Mouse (Mus musculus) gastrocnemius, adult 2 months (tissue): Measurements from ENCODE around the gene Plcg1. TPM values are rescaled to one million over a fixed set of nuclear protein-coding genes. Genes with fewer than 3 reads are reported as not detected.

ENCODE experiments used
- DNase-seq: peaks from one replicate; pipeline ENCODE4 v3.0.0; 2022
- H3K27ac ChIP-seq: fragments of 200-600 bp; 2 replicates; pipeline ENCODE4 v1.8.1; 2022; ENCODE audit warnings: mild to moderate bottlenecking
- H3K4me3 ChIP-seq: fragments of 200-600 bp; 2 replicates; pipeline ENCODE4 v1.8.1; 2022; ENCODE audit warnings: mild to moderate bottlenecking, moderate library complexity
- CTCF ChIP-seq: fragments of 200-600 bp; IDR thresholded peaks from 2 replicates; pipeline ENCODE4 v1.8.1; 2022; ENCODE audit warnings: antibody characterized with exemption, mild to moderate bottlenecking, moderate library complexity
- intact Hi-C: fragments of 180-260 bp; cut with DNase I; formaldehyde crosslinking; loops from one replicate; pipeline ENCODE4 v1.15.1; 2025
- total RNA-seq, 2 experiments: library from RNA; stranded (reverse); gene quantifications; 2 replicates each; pipeline ENCODE4 v1.2.3; 2021

The Plcg1 gene
- total RNA-seq, 2 experiments from 2014 or later = 24.9 to 25.3 TPM

DNA sequence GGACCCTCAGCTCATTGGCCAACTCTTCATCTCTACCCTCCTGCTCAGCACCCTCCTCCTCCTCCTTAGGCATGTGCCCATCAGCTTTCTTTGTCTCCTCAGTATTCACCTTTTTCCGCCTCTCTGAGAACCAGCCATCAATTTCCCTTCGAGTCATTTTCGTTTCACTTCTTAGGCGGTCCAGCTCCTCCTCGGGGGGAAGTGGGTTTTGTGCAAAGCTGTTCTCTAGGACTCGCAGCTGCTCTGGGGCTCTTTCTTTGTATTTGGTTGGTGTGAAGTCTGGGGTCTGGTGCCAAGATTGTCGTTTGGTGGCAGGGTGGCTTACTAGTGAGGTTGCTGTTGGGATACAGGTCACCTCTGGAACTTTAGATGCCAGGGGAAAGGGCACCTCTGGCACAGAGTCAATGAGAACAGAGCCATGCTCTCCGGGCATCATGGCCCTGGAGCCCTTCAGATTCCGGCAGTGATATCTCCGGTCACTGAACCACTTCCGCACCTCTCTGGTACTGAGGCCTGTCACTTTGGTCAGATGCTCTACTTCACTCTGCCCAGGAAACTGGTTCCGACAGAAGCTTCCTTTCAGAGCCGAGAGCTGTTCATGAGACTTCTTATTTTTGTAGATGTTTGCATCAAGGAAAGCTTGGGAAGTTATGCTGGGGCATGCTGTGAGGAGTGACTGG is 49.2 kb downstream of the Plcg1 start:
- no peak for DNase-seq
- no peak overlapping the region for H3K27ac ChIP-seq
- no peak overlapping the region for H3K4me3 ChIP-seq
- intact Hi-C loops = no loop called here
- no peak for TF ChIP-seq CTCF

DNA sequence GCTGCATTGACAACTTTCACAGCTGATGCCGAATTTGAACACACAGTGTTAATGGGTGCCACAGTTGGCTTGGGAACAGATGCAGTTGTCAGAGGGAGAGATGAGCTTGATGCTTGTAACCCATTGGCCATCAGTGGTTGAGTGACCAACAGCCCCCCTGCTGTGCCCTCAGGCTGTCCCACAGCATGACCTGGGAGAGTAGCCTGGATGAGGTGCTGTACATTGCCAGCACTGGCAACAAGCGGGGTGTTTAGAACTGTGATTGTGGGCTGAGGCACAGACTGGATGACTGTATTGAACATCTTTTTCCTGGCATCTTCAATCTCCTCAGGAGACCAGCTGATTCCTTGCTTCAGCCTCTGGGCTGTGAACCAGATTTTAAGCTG is 49.7 kb downstream of the Plcg1 start:
- intact Hi-C loops = no loop called here
- no peak for TF ChIP-seq CTCF
- H3K4me3 ChIP-seq = no peak overlapping the region

DNA sequence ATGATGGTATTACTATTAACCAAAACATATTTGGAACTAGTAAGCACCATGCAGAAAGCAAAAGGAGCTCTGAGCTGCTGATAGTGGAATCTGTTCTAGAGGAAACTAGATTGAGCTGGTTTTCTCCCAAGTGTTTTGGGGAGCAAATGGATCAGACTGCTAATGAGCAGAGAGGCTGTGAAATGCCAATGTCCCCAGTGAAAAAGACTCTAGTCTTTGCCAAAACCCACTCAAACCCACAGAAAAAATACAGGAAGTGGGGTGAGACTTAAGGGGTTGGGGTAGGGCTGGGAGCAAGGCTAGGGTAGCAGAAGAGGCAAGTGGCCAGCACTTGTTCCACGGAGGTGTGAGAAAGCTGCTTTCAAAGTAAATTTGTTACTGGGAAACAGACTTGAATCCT is 55.2 kb downstream of the Plcg1 start:
- Histone ChIP-seq H3K4me3 (no peak overlapping the region), H3K27ac (peak overlapping the region; percentile 60)
- intact Hi-C loops = no loop called here
- TF ChIP-seq CTCF = no peak
- DNase-seq = no peak

More for the DNA sequence above, 49.7 kb downstream of the Plcg1 start:
- H3K27ac ChIP-seq = no peak overlapping the region
- no peak for DNase-seq

DNA sequence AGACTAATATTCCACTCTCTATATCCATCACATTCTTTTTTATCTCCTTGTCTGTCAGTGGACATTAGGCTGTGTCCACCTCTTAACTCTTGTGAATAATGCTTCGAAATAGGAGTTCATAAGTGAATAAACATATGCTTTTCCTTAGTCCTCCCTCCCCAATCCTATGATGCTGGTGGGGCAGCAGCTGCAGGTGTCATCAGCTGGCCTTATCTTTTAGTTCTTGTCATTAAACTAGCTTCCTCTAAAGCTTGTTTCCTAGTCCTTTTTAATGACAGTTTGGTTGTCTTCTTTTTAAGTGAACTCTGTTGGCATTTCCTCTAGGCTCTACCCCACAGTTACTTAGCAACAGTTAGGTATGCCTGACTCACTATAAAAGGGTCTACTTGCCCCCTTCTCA is 57.9 kb downstream of the Plcg1 start:
- TF ChIP-seq CTCF = no peak
- no peak for DNase-seq
- H3K4me3 ChIP-seq = no peak overlapping the region
- intact Hi-C loops = no loop called here
- H3K27ac ChIP-seq = peak overlapping the region; percentile 62

DNA sequence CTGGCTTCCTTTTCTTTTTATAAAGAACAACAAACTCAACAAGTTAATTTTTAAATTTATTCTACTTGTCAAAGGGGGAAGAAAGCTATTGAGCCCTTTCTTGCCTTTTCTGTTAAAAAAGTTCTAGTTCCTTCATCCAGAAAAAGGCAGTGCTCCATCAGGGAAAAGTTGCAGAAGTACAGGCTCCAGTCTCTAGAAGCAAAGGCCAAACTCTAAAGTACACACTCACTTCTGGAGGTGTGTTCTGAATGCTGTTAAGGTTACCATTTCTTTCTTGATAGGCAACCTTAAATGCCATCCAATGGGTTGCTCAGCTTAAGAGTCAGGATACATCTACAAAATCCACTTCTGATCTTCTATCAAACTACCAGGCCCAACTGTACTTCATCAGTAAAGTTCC is 58.6 kb downstream of the Plcg1 start:
- TF ChIP-seq CTCF = no peak
- intact Hi-C loops = loop anchor here (5.0 kb wide), 1 partner anchor 57 kb away; the partner anchor contains the start of gene Plcg1
- H3K27ac ChIP-seq = peak overlapping the region; percentile 62
- no peak for DNase-seq
- H3K4me3 ChIP-seq = no peak overlapping the region

DNA sequence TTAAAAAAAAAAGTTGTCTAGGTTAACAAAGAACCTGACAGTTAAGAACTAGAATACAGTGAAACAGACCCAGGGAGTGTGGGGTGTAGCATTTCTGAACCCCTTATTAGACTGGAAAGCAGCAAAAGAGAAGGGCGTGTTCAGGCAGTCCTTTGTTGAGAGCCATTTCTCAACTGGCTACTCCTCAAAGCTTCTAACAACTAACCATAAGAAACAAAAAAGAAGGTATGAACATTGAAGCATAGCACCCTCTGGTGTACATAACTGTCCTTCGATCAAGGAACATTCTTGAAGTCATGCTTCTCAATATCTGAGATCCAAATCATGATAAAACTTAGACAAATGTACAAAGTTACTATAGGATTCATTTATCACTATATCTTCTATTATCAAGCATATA is 62.0 kb downstream of the Plcg1 start:
- DNase-seq = no peak
- H3K27ac ChIP-seq = peak overlapping the region; percentile 38
- H3K4me3 ChIP-seq = no peak overlapping the region
- peak; percentile 56 for TF ChIP-seq CTCF
- intact Hi-C loops = loop anchor here (5.0 kb wide), 1 partner anchor 61 kb away; the partner anchor contains the start of gene Plcg1

DNA sequence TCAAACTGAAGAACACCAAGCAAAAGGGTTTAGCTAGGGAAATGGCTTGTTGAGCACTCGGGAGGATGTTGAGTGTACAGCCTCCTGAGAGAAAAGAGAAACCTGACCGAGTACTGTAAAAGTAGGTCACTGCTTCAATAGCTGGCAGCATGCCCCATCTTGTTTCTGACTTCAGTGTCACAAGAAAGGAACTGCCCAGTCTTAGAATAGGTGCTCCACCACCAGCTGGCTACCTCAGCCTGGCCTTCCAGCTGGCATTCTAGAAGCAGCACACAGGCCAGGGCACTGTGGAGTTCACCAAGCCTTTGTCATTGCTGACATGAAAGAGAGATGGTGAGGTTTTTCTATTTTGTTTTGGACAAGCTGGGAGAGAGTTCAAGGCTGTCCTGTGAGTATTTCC is 65.9 kb downstream of the Plcg1 start:
- intact Hi-C loops = no loop called here
- peak; percentile 83 for DNase-seq
- Histone ChIP-seq H3K27ac (peak overlapping the region; percentile 84), H3K4me3 (peak overlapping the region; percentile 7)
- TF ChIP-seq CTCF = no peak

DNA sequence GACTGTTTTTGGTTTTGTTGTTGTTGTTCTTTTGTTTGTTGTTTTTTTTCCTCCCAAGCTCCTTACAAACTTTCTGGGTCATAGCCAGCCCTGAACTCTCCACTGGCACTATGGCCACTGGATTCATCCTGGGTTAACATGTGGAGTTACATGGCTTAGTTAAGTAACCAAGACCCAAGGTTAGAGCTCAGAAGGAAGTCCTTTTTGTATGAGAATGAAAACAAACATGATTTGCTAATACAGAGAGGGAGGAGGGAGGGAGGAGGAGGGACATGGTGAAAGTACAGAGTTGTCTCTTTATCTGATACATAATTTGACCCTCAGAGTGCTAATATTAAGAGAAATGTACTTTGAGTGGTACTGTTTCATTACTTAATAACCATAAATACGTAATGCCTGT is 67.1 kb downstream of the Plcg1 start:
- intact Hi-C loops = no loop called here
- TF ChIP-seq CTCF = no peak
- Histone ChIP-seq H3K4me3 (no peak overlapping the region), H3K27ac (peak overlapping the region; percentile 84)
- no peak for DNase-seq

DNA sequence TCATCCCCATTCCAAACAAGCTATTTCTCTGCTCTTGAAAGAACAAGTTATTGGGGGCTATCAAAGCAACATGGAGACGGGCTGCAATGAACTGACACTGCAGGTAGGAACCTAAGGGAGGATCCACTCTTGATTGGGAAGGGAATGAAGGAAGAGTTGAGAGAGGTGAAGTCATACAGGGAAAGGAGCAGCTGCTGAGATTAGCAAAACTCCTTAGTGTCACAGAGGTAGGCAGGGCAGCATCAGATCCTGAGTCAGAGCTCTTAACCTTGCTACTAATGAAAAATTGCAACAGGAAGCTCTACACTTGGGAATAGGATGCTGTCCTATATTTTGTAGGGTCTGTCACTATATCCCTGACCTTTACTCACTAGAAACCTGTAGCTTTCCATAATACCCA is 69.9 kb downstream of the Plcg1 start:
- intact Hi-C loops = loop anchor here (5.0 kb wide), 2 partner anchors 39 to 81 kb away; partner anchors contain the start of gene Lpin3

DNA sequence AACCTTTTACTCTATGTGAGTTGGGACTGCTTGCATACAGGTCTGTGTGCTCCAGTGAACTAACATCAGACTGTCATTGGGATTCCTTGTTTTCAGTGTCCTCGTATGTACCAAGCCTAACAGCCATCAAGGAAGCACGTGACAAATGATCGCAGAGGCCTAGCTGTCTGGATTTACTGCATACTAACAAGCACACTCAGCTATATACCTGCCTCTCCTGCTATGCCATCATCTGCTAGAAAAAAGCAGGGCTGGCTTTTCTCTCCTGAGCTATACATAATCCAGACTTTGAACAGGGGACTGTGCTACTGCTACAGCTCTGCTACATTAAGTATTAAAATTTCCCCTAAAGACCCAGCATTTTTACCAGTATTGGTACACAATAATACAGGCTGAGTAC is 71.2 kb downstream of the Plcg1 start:
- TF ChIP-seq CTCF = no peak
- intact Hi-C loops = loop anchor here (5.0 kb wide), 2 partner anchors 40 to 80 kb away; partner anchors contain the start of gene Lpin3

More for the DNA sequence above, 69.9 kb downstream of the Plcg1 start:
- Histone ChIP-seq H3K4me3 (no peak overlapping the region), H3K27ac (peak overlapping the region; percentile 53)
- no peak for DNase-seq
- no peak for TF ChIP-seq CTCF

DNA sequence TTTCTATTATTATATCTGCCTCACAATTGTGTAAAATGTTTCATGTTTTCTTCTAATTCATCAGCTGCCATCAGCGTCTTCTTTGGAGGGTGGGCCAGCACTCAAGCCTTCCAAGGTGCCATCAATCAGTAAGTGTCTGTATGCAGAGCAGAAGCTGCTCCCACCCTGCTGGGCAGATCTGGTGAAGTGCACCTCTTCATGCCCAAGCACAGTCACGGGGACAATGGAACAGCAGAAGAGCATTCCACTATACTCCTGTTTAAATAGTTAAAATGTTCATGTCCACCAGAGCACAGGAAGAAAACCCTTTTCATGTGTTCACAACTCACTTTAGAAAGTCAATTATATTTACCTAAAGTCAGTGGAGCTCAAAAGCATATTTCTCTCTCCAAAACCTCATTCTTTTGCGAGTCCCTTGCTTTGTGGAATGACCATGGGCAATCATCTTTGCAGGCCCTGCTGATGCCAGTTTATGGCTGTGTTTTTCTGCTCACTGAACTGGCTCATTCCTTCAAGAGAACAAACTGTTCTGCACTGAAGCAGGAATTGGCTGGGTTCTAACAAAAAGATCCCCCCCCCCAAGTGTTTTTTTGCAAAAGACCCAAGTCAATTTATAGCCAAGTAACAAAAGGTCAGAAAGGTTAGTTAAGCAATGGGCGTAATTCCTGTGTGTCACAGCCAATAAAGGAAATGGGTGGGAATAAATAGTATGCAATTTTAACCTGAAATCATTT is 73.9 kb downstream of the Plcg1 start:
- intact Hi-C loops = loop anchor here (5.0 kb wide), 4 partner anchors 42 to 77 kb away; partner anchors contain the start of genes Lpin3 and Zhx3
- Histone ChIP-seq H3K4me3 (no peak overlapping the region), H3K27ac (peak overlapping the region; percentile 88)
- TF ChIP-seq CTCF = no peak
- peak; percentile 42 for DNase-seq

More for the DNA sequence above, 71.2 kb downstream of the Plcg1 start:
- Histone ChIP-seq H3K4me3 (no peak overlapping the region), H3K27ac (peak overlapping the region; percentile 53; the same call in 1 of the 2 replicates)
- no peak for DNase-seq

DNA sequence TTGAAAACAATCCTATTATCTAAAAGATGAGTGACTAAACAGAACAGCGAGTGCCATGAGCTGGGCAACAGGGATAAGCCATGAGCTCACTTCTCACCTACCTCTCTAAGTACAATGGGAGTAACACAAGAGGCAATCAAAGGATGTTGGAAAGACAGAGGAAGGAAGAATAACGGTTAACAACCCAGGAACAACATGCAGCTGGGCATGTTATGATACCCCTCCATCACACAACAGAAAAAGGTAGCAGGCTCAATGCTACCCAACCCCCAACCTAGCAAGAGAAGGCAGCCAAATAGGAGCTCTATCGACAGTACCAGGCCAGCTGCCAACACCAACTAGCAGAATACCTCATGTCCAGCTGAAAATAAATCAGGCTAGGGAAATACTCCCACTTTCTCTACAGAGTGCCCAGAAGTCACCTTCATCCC is 75.0 kb downstream of the Plcg1 start:
- TF ChIP-seq CTCF = no peak
- peak; percentile 70 for DNase-seq
- peak overlapping the region; percentile 15; the same call in 1 of the 2 replicates for H3K4me3 ChIP-seq
- intact Hi-C loops = loop anchor here (5.0 kb wide), 2 partner anchors 41 to 66 kb away; partner anchors contain the start of gene Zhx3
- H3K27ac ChIP-seq = peak overlapping the region; percentile 88

DNA sequence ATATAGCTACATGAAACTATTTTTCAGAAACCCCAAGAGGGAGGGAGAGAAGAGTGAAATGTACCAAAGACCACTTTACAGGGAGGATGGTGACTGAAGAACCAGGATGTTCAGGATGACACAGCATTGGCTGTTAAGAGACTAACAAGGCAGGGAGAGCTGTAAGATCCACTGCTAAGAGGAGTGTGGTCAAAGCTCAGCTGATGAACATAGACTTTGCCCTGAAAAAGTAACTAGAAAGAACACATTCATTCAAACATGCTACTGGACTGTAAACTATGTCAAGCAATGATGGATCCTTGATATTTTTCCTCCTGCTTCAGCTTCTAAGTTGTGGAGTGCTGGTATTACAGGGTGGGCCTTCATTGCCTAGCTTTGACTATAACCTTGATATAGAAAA is 79.3 kb downstream of the Plcg1 start:
- no peak for TF ChIP-seq CTCF
- Histone ChIP-seq H3K27ac (peak overlapping the region; percentile 75), H3K4me3 (no peak overlapping the region)
- intact Hi-C loops = no loop called here
- DNase-seq = no peak
